Mouse (Mus musculus) bone marrow, adult 2 months (tissue): ENCODE data around the gene Ciz1.

Experiments
- CTCF ChIP-seq: fragments of 200-500 bp; IDR thresholded peaks from 2 replicates; pipeline ENCODE4 v1.5.1; 2011; ENCODE audit warnings: low read length, control low read depth; ENCODE audit not compliant: control insufficient read depth, insufficient read depth
- POLR2A ChIP-seq: fragments of 200-500 bp; IDR thresholded peaks from 2 replicates; pipeline ENCODE4 v1.6.1; 2011; ENCODE audit warnings: low read depth, mild to moderate bottlenecking, control low read depth, low read length, borderline replicate concordance; ENCODE audit not compliant: control insufficient read depth

- TF ChIP-seq POLR2A (no peak), CTCF (no peak)
Observed at GRCm38 (mm10) chr2:32381141-32381774, 29.1 kb downstream of the Ciz1 start.
